Mouse (Mus musculus) c-Kit-negative CD71-positive TER-119-positive erythroid progenitor cells, embryonic 14.5 days (primary cell): ENCODE measurements around the gene Bcl11a.
A peak's percentile ranks its signal among the peaks of the same experiment; 100 is the strongest.

Experiments used
- DNase-seq: peaks from one replicate; pipeline ENCODE4 v3.0.0-alpha.2; 2013; ENCODE audit warnings: low read depth, low spot score

The Bcl11a gene

GRCm38 (mm10) chr11:24077795-24078705, at the start of gene Bcl11a:
Gene Bcl11a (plus strand): TSS chr11:24078056.
- DNase-seq, result no peak

GRCm38 (mm10) chr11:24044025-24044424, 33.8 kb upstream of the Bcl11a start:
- no peak for DNase-seq

- DNase-seq, result peak; percentile 28
Measured at GRCm38 (mm10) chr11:24049226-24050031, 28.4 kb upstream of the Bcl11a start.

- DNase-seq, result no peak
Measured at GRCm38 (mm10) chr11:24050032-24050757, 27.7 kb upstream of the Bcl11a start.

GRCm38 (mm10) chr11:24052882-24053281, 25.0 kb upstream of the Bcl11a start:
- no peak for DNase-seq

GRCm38 (mm10) chr11:24059137-24059536, 18.7 kb upstream of the Bcl11a start:
- DNase-seq, result no peak

- DNase-seq, result no peak
Measured at GRCm38 (mm10) chr11:24060428-24060827, 17.4 kb upstream of the Bcl11a start.

- DNase-seq, result no peak
Measured at GRCm38 (mm10) chr11:24061819-24062218, 16.0 kb upstream of the Bcl11a start.

- DNase-seq, result no peak
Measured at GRCm38 (mm10) chr11:24062495-24063096, 15.3 kb upstream of the Bcl11a start.

- DNase-seq, result no peak
Measured at GRCm38 (mm10) chr11:24064221-24064620, 13.6 kb upstream of the Bcl11a start.

GRCm38 (mm10) chr11:24065313-24065712, 12.5 kb upstream of the Bcl11a start:
- no peak for DNase-seq

GRCm38 (mm10) chr11:24074021-24074591, 3.8 kb upstream of the Bcl11a start:
- DNase-seq, result no peak

- DNase-seq, result no peak
Measured at GRCm38 (mm10) chr11:24074634-24075104, 3.2 kb upstream of the Bcl11a start, which contains the start of gene A830031A19Rik. Gene A830031A19Rik (minus strand): TSS chr11:24075054.

- DNase-seq, result no peak
Measured at GRCm38 (mm10) chr11:24075486-24076126, 2.2 kb upstream of the Bcl11a start.

GRCm38 (mm10) chr11:24076127-24076650, 1.7 kb upstream of the Bcl11a start:
- DNase-seq, result peak; percentile 52

- no peak for DNase-seq
Measured at GRCm38 (mm10) chr11:24076821-24077730, 780 bp upstream of the Bcl11a start.

GRCm38 (mm10) chr11:24078706-24079316, 955 bp downstream of the Bcl11a start:
- DNase-seq, result no peak
